ENCODE assay signal across 27 mouse cellular contexts in the genomic region with DNA sequence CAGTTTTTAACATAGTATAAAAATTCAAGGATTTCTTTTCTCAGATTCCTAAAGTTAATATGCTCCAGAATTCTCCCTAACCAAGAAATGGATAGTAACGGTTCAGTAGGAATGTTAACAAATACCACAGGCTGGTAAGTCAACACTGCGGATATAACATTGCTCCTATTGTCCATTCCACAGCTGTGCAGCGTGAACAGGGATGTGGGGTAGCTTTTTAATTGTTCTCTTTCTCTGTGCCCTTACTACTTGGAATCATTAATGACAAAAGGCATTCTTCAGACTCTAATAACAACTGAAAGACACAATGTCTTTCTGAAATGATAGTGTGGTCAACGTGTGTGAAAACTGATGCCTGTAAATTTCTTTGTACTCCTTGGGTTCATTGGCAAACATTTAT.
A peak's percentile ranks its signal among the peaks of the same experiment; 100 is the strongest.
DNase-seq lines count a peak whose midpoint lies in the region; ATAC-seq lines count a peak whose summit lies in the region.
"Had no signal": no experiment of that assay in that cellular context is flagged by ENCODE, and none has a peak within 500 bp of the region (broad histone marks: within the 10 kb centered on the region; RNA-seq: fewer than 3 reads in every experiment).

No protein-coding gene starts in this region.

- no peaks in the 10 kb centered on the region for H3K27me3 ChIP-seq in embryonic facial prominence, embryonic 14.5 days (replicated peaks; ENCODE audit: control insufficient read depth, insufficient read depth, low read length)
- no peaks in the 10 kb centered on the region for H3K27me3 ChIP-seq in embryonic facial prominence, embryonic 10.5 days (replicated peaks; ENCODE audit: low read depth, poor library complexity, severe bottlenecking)
- H3K27me3 ChIP-seq in midbrain, embryonic 11.5 days (ENCODE audit: control insufficient read depth, insufficient read depth, low read length), result no peaks in the 10 kb centered on the region
- no peaks in the 10 kb centered on the region for H3K27me3 ChIP-seq in midbrain, embryonic 10.5 days (ENCODE audit: low read depth, poor library complexity, severe bottlenecking)
- H3K27me3 ChIP-seq: CH12.LX; embryonic facial prominence, embryonic 12.5 days; embryonic facial prominence, embryonic 15.5 days; forebrain, embryonic 12.5 days had no signal

- H3K9ac ChIP-seq in embryonic facial prominence, embryonic 14.5 days (ENCODE audit: low read depth, low read length), result no peak overlapping the region
- H3K9ac ChIP-seq in midbrain, embryonic 11.5 days (ENCODE audit: low read length), result no peak overlapping the region
- H3K9ac ChIP-seq: embryonic facial prominence, embryonic 12.5 days; embryonic facial prominence, embryonic 15.5 days; forebrain, embryonic 12.5 days had no signal

- no peaks in the 10 kb centered on the region for H3K4me1 ChIP-seq in embryonic facial prominence, embryonic 14.5 days (ENCODE audit: control insufficient read depth, insufficient read depth, low read length)
- H3K4me1 ChIP-seq in embryonic facial prominence, embryonic 10.5 days, result no peaks in the 10 kb centered on the region
- no peaks in the 10 kb centered on the region for H3K4me1 ChIP-seq in midbrain, embryonic 11.5 days (ENCODE audit: control insufficient read depth, insufficient read depth, low read length)
- H3K4me1 ChIP-seq in midbrain, embryonic 10.5 days, result peaks cover 12% of the 10 kb centered on the region; the same call in 1 of the 2 replicates
- H3K4me1 ChIP-seq: embryonic facial prominence, embryonic 12.5 days; embryonic facial prominence, embryonic 15.5 days; forebrain, embryonic 10.5 days; forebrain, embryonic 12.5 days had no signal

- peak; percentile 11 for DNase-seq in embryonic facial prominence, embryonic 14.5 days (ENCODE audit: low spot score)
- DNase-seq in embryonic facial prominence, embryonic 10.5 days (ENCODE audit: low spot score), result no peak
- peak; percentile 78 for DNase-seq in midbrain, embryonic 11.5 days (ENCODE audit: low spot score, missing footprints)
- DNase-seq in midbrain, embryonic 10.5 days (ENCODE audit: low spot score), result no peak
- peak; percentile 21 for DNase-seq in retina, postnatal 1 day
- DNase-seq in right cerebral cortex, adult 18-20 months, result no peak
- DNase-seq: adrenal gland, adult 2 months; adrenal gland, postnatal 10 days; adrenal gland, postnatal 25 days; B cell, adult 2 months; cerebellum, adult 11 months; cerebellum, adult 18-20 months; cerebellum, adult 8-10 months; cerebellum, adult 9-11 months; cerebellum, postnatal 14 days; cerebellum, postnatal 36 days; embryo, embryonic 11 days had no signal

- H3K9me3 ChIP-seq in embryonic facial prominence, embryonic 14.5 days (ENCODE audit: control insufficient read depth, low read length), result no peaks in the 10 kb centered on the region
- no peaks in the 10 kb centered on the region for H3K9me3 ChIP-seq in embryonic facial prominence, embryonic 10.5 days
- H3K9me3 ChIP-seq in midbrain, embryonic 11.5 days (ENCODE audit: control insufficient read depth, low read length), result no peaks in the 10 kb centered on the region
- no peaks in the 10 kb centered on the region for H3K9me3 ChIP-seq in midbrain, embryonic 10.5 days (replicated peaks)
- H3K9me3 ChIP-seq: embryonic facial prominence, embryonic 12.5 days; embryonic facial prominence, embryonic 15.5 days; forebrain, embryonic 10.5 days; forebrain, embryonic 12.5 days; G1E had no signal

- H3K36me3 ChIP-seq in embryonic facial prominence, embryonic 14.5 days (ENCODE audit: control insufficient read depth, insufficient read depth, low read length), result no peaks in the 10 kb centered on the region
- H3K36me3 ChIP-seq in embryonic facial prominence, embryonic 10.5 days (replicated peaks), result no peaks in the 10 kb centered on the region
- no peaks in the 10 kb centered on the region for H3K36me3 ChIP-seq in midbrain, embryonic 11.5 days (ENCODE audit: control insufficient read depth, insufficient read depth, low read length)
- no peaks in the 10 kb centered on the region for H3K36me3 ChIP-seq in midbrain, embryonic 10.5 days
- H3K36me3 ChIP-seq: embryonic facial prominence, embryonic 12.5 days; embryonic facial prominence, embryonic 15.5 days; forebrain, embryonic 10.5 days; forebrain, embryonic 12.5 days; G1E had no signal

- 48% methylated on average over 4 of the region's 4 CpGs for WGBS in embryonic facial prominence, embryonic 14.5 days
- 51% methylated on average over 4 of the region's 4 CpGs for WGBS in embryonic facial prominence, embryonic 10.5 days
- 38% methylated on average over 4 of the region's 4 CpGs for WGBS in midbrain, embryonic 11.5 days
- WGBS in midbrain, embryonic 10.5 days, result 46% methylated on average over 4 of the region's 4 CpGs

- H3K4me3 ChIP-seq in embryonic facial prominence, embryonic 14.5 days (ENCODE audit: low read depth, low read length), result no peak overlapping the region
- H3K4me3 ChIP-seq in embryonic facial prominence, embryonic 10.5 days, result no peak overlapping the region
- H3K4me3 ChIP-seq in midbrain, embryonic 11.5 days (ENCODE audit: low read depth, low read length), result no peak overlapping the region
- no peak overlapping the region for H3K4me3 ChIP-seq in midbrain, embryonic 10.5 days
- H3K4me3 ChIP-seq: embryonic facial prominence, embryonic 12.5 days; embryonic facial prominence, embryonic 15.5 days; erythroblast, embryonic 14.5 days; forebrain, embryonic 10.5 days; forebrain, embryonic 12.5 days had no signal

- no peak for ATAC-seq in embryonic facial prominence, embryonic 14.5 days (ENCODE audit: low read depth)
- no peak for ATAC-seq in midbrain, embryonic 11.5 days (ENCODE audit: low FRiP score)
- ATAC-seq: CD4-positive, CD25-positive, alpha-beta regulatory T cell, adult 4 months; forebrain, embryonic 14.5 days; forebrain, embryonic 16.5 days had no signal

- H3K4me2 ChIP-seq in embryonic facial prominence, embryonic 14.5 days (ENCODE audit: low read depth, low read length), result no peak overlapping the region
- no peak overlapping the region for H3K4me2 ChIP-seq in midbrain, embryonic 11.5 days
- H3K4me2 ChIP-seq: embryonic facial prominence, embryonic 12.5 days; embryonic facial prominence, embryonic 15.5 days; forebrain, embryonic 12.5 days had no signal

- H3K27ac ChIP-seq in embryonic facial prominence, embryonic 14.5 days (replicated peaks; ENCODE audit: low read depth, low read length), result no peak overlapping the region
- no peak overlapping the region for H3K27ac ChIP-seq in embryonic facial prominence, embryonic 10.5 days (replicated peaks)
- no peak overlapping the region for H3K27ac ChIP-seq in midbrain, embryonic 11.5 days (ENCODE audit: low read depth, low read length)
- H3K27ac ChIP-seq in midbrain, embryonic 10.5 days (replicated peaks), result no peak overlapping the region
- H3K27ac ChIP-seq: embryonic facial prominence, embryonic 12.5 days; embryonic facial prominence, embryonic 15.5 days; forebrain, embryonic 10.5 days; forebrain, embryonic 12.5 days had no signal

Comparison
In these comparisons a context has a peak if more than half of its experiments do, and no peak if none do; other contexts are left out.
1. DNase-seq: peak in embryonic facial prominence, embryonic 14.5 days (single experiment), midbrain, embryonic 11.5 days (single experiment) and retina, postnatal 1 day (single experiment); none in embryonic facial prominence, embryonic 10.5 days (single experiment), midbrain, embryonic 10.5 days (single experiment) and right cerebral cortex, adult 18-20 months (single experiment).